Mouse (Mus musculus) myocyte (in vitro differentiated cells): Measurements from ENCODE around the gene Smo.

Experiments used
- CEBPB ChIP-seq: IDR thresholded peaks from 2 replicates; pipeline ENCODE4 v1.6.1; 2011; ENCODE audit warnings: mild to moderate bottlenecking, moderate library complexity; ENCODE audit not compliant: poor library complexity, insufficient read depth, severe bottlenecking
- E2F4 ChIP-seq: IDR thresholded peaks from one replicate; pipeline ENCODE4 v1.6.1; 2011; ENCODE audit warnings: mild to moderate bottlenecking, control low read depth, moderate library complexity; ENCODE audit not compliant: insufficient read depth
- MAX ChIP-seq: IDR thresholded peaks from one replicate; pipeline ENCODE4 v1.6.1; 2011; ENCODE audit warnings: low read depth, mild to moderate bottlenecking, control low read depth
- MYOD1 ChIP-seq, 3 experiments: IDR thresholded peaks; one replicate each; pipeline ENCODE4 v1.6.1; 2011; ENCODE audit warnings: control low read depth in 2 of 3, low read depth in 2 of 3, mild to moderate bottlenecking in 2 of 3, moderate library complexity in 1 of 3; ENCODE audit not compliant: insufficient read length in 2 of 3, control insufficient read depth in 1 of 3
- MYOG ChIP-seq, 3 experiments: IDR thresholded peaks; one replicate each; pipeline ENCODE4 v1.6.1; 2011; ENCODE audit warnings: control low read depth in 2 of 3, low read depth in 2 of 3, mild to moderate bottlenecking in 2 of 3; ENCODE audit not compliant: insufficient read length in 2 of 3, control insufficient read depth in 1 of 3, insufficient read depth in 1 of 3
- POLR2A ChIP-seq: IDR thresholded peaks from one replicate; pipeline ENCODE4 v1.6.1; 2011; ENCODE audit warnings: low read depth, mild to moderate bottlenecking, control low read depth, moderate library complexity; ENCODE audit not compliant: insufficient read length
- POLR2AphosphoS2 ChIP-seq: IDR thresholded peaks from one replicate; pipeline ENCODE4 v1.6.1; 2011; ENCODE audit warnings: low read depth, control low read depth; ENCODE audit not compliant: insufficient read length
- SRF ChIP-seq: IDR thresholded peaks from one replicate; pipeline ENCODE4 v1.6.1; 2011; ENCODE audit warnings: low read depth; ENCODE audit not compliant: control insufficient read depth, insufficient read length
- TCF12 ChIP-seq: IDR thresholded peaks from one replicate; pipeline ENCODE4 v1.6.1; 2011; ENCODE audit warnings: mild to moderate bottlenecking, control low read depth; ENCODE audit not compliant: poor library complexity, insufficient read depth, severe bottlenecking
- TCF3 ChIP-seq: IDR thresholded peaks from one replicate; pipeline ENCODE4 v1.6.1; 2011; ENCODE audit warnings: low read depth, control low read depth; ENCODE audit not compliant: insufficient read length
- USF1 ChIP-seq: IDR thresholded peaks from one replicate; pipeline ENCODE4 v1.6.1; 2011; ENCODE audit warnings: low read depth, mild to moderate bottlenecking, control low read depth, moderate library complexity

GRCm38 (mm10) chr6:29751466-29752152, 16.3 kb downstream of the Smo start:
- TF ChIP-seq POLR2A, result no peak
- TF ChIP-seq TCF12, result no peak
- TF ChIP-seq TCF3, result no peak
- no peak for TF ChIP-seq MAX
- no peak for TF ChIP-seq USF1
- TF ChIP-seq MYOD1 (IDR thresholded peaks at IDR 0.05; ENCODE audit: control insufficient read depth in 1 of 3, insufficient read length in 2 of 3, low read depth in 2 of 3), result no peak
- TF ChIP-seq E2F4, result no peak
- no peak for TF ChIP-seq MYOG (IDR thresholded peaks at IDR 0.05; ENCODE audit: control insufficient read depth in 1 of 3, insufficient read depth in 1 of 3, insufficient read length in 2 of 3, low read depth in 2 of 3)
- TF ChIP-seq POLR2AphosphoS2, result no peak
- no peak for TF ChIP-seq SRF
- TF ChIP-seq CEBPB, result no peak
